Mouse (Mus musculus) thymus, adult 2 months (tissue): ENCODE results near the gene Erbb4.

ENCODE experiments used
- CTCF ChIP-seq: fragments of 200-500 bp; IDR thresholded peaks from 2 replicates; pipeline ENCODE4 v1.5.1; 2012; ENCODE audit warnings: mild to moderate bottlenecking, control low read depth, low read length, moderate library complexity, borderline replicate concordance; ENCODE audit not compliant: control insufficient read depth, poor library complexity, insufficient read depth; ENCODE audit errors: extremely low read depth
- POLR2A ChIP-seq: fragments of 200-500 bp; IDR thresholded peaks from 2 replicates; pipeline ENCODE4 v1.6.1; 2012; ENCODE audit warnings: mild to moderate bottlenecking, low read length, control low read depth, moderate library complexity; ENCODE audit not compliant: control insufficient read depth, poor library complexity, insufficient read depth; ENCODE audit errors: extremely low read depth

DNA sequence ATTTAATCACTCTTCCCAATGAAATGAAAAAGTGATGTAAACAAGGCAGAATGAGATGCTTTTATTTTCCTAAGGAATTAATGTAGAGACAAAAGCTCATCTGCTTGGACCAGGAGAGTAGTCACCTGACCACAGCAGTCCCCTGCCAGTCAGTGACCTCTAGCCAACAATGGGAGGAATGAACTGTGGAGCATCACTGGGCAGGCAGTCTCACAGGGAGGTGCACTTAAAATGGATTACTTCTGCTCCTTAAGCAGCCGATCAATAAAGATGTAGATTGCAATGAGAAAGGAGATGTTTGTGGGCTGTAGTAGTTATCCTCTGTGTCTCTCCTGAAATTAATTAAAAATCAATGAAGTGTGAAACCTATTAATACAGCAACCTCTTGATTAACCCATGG, 1018.2 kb downstream of the Erbb4 start:
- TF ChIP-seq POLR2A (no peak), CTCF (no peak)
